Mouse (Mus musculus) kidney, embryonic 15.5 days (tissue): ENCODE measurements around the gene Ell. TPM values are rescaled to one million over a fixed set of nuclear protein-coding genes. Genes with fewer than 3 reads are reported as not detected.

Experiments used
- ATAC-seq: fragments of 200-750 bp; cut with Nextera tagmentation; replicated peaks from 2 replicates; pipeline ENCODE4 v1.8.0; 2017; ENCODE audit warnings: moderate TSS enrichment; ENCODE audit not compliant: low FRiP score
- H3K27ac ChIP-seq: fragments of 300-500 bp; sonication (generic); 2 replicates; pipeline ENCODE4 v1.5.1; 2015; ENCODE audit warnings: mild to moderate bottlenecking, inconsistent platforms
- H3K27me3 ChIP-seq: fragments of 300-500 bp; sonication (generic); 2 replicates; pipeline ENCODE4 v1.6.1; 2015; ENCODE audit warnings: inconsistent platforms
- H3K36me3 ChIP-seq: fragments of 300-500 bp; sonication (generic); 2 replicates; pipeline ENCODE4 v1.6.1; 2015; ENCODE audit warnings: inconsistent platforms
- H3K4me1 ChIP-seq: fragments of 300-500 bp; sonication (generic); 2 replicates; pipeline ENCODE4 v1.6.1; 2015; ENCODE audit warnings: inconsistent platforms
- H3K4me2 ChIP-seq: fragments of 300-500 bp; sonication (generic); 2 replicates; pipeline ENCODE4 v1.6.1; 2015; ENCODE audit warnings: moderate library complexity, mild to moderate bottlenecking, inconsistent platforms
- H3K4me3 ChIP-seq: fragments of 300-500 bp; sonication (generic); replicated peaks from 2 replicates; pipeline ENCODE4 v1.5.1; 2015; ENCODE audit warnings: mild to moderate bottlenecking, inconsistent platforms
- H3K9ac ChIP-seq: fragments of 300-500 bp; sonication (generic); 2 replicates; pipeline ENCODE4 v1.6.1; 2015; ENCODE audit warnings: mild to moderate bottlenecking, inconsistent platforms
- H3K9me3 ChIP-seq: fragments of 300-500 bp; sonication (generic); replicated peaks from 2 replicates; pipeline ENCODE4 v1.6.1; 2016; ENCODE audit warnings: inconsistent platforms
- WGBS: fragments of 180-500 bp; shearing (Covaris S2); methylation state at CpG from one replicate; pipeline ENCODE4 v1.1.7; 2015; ENCODE audit warnings: mixed read lengths; 5-methylcytosine and 5-hydroxymethylcytosine counted together
- polyA plus RNA-seq: library from polyadenylated mRNA; unstranded; fragments of >200 nt; fragmentation: Nextera tagmentation; extraction: Ambion mirVana; gene quantifications from 2 replicates; pipeline ENCODE4 v1.2.1, GENCODE M21; 2015

The Ell gene
- polyA plus RNA-seq, 1 experiment from 2014 or later = 23.8 TPM

DNA sequence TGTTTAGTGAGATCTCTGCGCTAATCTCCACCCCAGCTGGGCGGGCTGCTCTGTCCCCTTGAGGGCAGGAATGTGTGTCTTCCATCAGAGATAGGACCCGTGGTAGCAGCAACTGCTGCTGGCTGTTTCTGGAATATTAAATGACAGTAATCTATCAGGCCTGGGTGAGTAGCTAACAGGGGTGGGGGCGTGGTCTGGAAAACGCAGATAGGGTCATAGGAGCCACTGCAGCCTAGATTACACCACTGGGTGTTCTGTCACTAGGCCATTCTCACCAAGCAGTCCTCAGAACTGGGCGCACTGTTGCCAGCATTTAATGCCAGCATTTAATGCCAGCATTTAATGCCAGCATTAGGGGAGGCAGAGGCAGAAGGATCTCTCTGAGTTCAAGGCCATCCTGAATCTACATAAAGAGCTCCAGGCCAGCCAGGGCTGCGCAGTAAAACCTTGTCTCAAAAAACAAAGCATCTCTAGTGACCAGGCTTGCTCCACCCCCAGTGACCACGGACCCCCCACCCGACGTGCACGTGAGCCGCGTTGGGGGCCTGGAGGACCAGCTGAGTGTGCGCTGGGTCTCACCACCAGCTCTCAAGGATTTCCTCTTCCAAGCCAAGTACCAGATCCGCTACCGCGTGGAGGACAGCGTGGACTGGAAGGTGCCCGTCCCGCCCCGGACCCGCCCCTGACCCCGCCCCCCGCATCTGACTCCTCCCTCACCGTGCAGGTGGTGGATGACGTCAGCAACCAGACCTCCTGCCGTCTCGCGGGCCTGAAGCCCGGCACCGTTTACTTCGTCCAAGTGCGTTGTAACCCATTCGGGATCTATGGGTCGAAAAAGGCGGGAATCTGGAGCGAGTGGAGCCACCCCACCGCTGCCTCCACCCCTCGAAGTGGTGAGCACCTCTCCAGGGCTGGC is 38.6 kb upstream of the Ell start:
- H3K27me3 ChIP-seq = peaks cover 85% of the 10 kb centered on the region

DNA sequence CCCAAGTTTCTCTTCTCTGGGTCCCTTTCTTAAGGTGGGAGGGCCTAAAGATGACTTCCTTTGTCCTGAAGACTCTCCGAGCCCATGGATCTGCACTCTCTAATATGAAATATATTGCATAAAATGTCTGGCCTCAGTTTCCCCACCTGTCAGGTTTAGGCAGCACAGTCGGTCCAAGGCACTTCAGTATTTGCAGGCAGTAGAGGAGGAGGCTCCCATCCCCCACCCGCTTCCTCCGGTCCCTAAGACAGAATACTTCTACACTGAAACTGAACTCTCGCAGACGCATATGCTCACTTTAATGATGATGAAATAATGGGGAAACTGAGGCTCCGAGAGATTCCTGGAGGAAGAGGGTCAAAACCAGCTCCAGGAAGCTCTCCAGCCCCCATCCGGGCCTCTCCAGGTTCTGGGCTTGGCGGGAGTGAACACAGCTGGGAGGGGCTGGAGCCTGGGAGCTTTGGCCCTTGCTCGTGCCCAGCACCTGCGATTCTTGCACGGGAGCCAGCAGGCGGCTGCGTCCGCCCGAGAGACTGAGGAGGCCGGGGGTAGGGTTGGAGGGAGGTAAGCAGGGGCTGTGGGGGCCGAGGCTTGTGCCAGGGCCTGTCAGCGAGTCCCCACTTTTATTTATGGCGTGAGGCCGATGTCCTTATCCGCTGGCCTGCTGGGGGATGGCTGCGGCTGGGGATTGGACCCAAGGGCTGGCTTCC is 37.3 kb upstream of the Ell start:
- H3K4me2 ChIP-seq = peak overlapping the region; percentile 29; the same call in 1 of the 2 replicates
- H3K9me3 ChIP-seq = no peaks in the 10 kb centered on the region
- no peak overlapping the region for H3K27ac ChIP-seq
- peaks cover 3% of the 10 kb centered on the region for H3K36me3 ChIP-seq
- H3K4me1 ChIP-seq = peaks cover 63% of the 10 kb centered on the region
- ATAC-seq = no peak
- H3K9ac ChIP-seq = no peak overlapping the region
- no peak overlapping the region for H3K4me3 ChIP-seq
- H3K27me3 ChIP-seq = peaks cover 72% of the 10 kb centered on the region
- WGBS = 10% methylated on average over 23 of the region's 23 CpGs

More for the DNA sequence above, 38.6 kb upstream of the Ell start:
- Histone ChIP-seq H3K9me3 (no peaks in the 10 kb centered on the region), H3K27ac (no peak overlapping the region), H3K4me1 (peaks cover 58% of the 10 kb centered on the region), H3K36me3 (no peaks in the 10 kb centered on the region), H3K4me2 (peak overlapping the region; percentile 50), H3K9ac (no peak overlapping the region), H3K4me3 (peak overlapping the region; percentile 25)
- no peak for ATAC-seq
- 9% methylated on average over 38 of the region's 39 CpGs for WGBS

DNA sequence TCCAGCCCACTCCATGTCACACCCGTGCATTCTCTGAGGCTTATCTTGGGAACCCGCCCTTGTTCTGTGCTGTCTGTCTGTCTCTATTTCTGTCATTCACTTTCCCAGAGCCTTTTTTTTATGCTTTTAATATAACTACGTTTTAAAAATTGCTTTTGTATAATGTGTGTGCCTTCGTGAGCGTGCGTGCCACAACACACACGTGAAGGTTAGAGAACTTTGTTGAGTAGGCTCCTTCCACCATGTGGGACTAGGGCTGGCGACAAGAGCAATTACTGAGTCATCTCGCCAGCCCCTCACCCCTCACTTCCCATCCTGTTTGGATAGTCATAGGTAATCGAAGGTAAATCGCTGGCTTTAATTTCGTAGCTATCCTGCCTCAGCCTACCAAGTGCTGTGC is 36.7 kb upstream of the Ell start:
- Histone ChIP-seq H3K9me3 (no peaks in the 10 kb centered on the region), H3K27me3 (peaks cover 66% of the 10 kb centered on the region), H3K9ac (no peak overlapping the region), H3K4me3 (no peak overlapping the region), H3K27ac (no peak overlapping the region), H3K4me2 (peak overlapping the region; percentile 29; the same call in 1 of the 2 replicates), H3K36me3 (peaks cover 9% of the 10 kb centered on the region), H3K4me1 (peaks cover 69% of the 10 kb centered on the region)
- no peak for ATAC-seq
- WGBS = 29% methylated on average over 12 of the region's 12 CpGs

DNA sequence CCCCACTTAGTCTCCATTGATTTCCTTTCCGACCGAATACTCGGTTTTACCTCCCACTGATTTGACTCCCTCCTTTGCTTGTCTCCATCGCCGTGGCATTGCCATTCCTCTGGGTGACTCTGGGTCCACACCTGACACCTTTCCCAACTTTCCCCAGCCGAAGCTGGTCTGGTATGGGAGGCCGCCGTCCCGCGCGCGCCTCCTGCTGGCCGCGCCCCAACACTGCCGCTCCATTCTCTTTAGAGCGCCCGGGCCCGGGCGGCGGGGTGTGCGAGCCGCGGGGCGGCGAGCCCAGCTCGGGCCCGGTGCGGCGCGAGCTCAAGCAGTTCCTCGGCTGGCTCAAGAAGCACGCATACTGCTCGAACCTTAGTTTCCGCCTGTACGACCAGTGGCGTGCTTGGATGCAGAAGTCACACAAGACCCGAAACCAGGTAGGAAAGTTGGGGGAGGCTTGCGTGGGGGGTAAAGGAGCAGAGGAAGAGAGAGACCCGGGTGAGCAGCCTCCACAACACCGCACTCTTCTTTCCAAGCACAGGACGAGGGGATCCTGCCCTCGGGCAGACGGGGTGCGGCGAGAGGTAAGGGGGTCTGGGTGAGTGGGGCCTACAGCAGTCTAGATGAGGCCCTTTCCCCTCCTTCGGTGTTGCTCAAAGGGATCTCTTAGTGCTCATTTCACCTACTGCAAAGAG is 36.1 kb upstream of the Ell start:
- Histone ChIP-seq H3K27ac (no peak overlapping the region), H3K4me3 (peak overlapping the region; percentile 5; the same call in 1 of the 2 replicates), H3K9ac (peak overlapping the region; percentile 15; the same call in 1 of the 2 replicates), H3K36me3 (peaks cover 14% of the 10 kb centered on the region), H3K9me3 (no peaks in the 10 kb centered on the region), H3K27me3 (peaks cover 60% of the 10 kb centered on the region), H3K4me1 (peaks cover 73% of the 10 kb centered on the region), H3K4me2 (peak overlapping the region; percentile 20)
- 14% methylated on average over 46 of the region's 46 CpGs for WGBS
- ATAC-seq = peak; percentile 5; the same call in 1 of the 2 replicates

DNA sequence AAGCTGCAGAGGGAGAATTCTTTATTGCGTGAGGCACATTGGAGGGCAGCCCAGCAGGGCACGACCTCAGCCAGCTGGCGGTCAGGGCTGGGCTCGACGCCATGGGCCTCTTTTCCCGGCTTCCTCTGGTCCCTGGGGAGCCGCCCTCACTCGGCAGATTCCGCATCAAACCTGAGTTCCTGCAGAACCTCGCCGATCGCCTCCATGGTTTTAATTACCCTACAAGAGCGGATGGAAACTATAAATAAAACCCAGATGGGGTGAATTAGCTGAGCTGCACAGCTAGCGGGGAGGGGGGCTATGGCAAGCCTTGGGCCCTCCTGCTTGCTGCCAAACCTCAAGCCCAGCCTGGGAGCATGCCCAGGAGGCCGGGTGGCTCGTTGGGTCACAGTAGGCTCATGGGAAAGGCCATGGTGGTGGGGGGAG is 35.0 kb upstream of the Ell start:
- H3K27me3 ChIP-seq = peaks cover 49% of the 10 kb centered on the region
- H3K4me1 ChIP-seq = peaks cover 83% of the 10 kb centered on the region
- no peak overlapping the region for H3K9ac ChIP-seq
- H3K27ac ChIP-seq = no peak overlapping the region
- peaks cover 24% of the 10 kb centered on the region for H3K36me3 ChIP-seq
- H3K4me3 ChIP-seq = no peak overlapping the region
- no peaks in the 10 kb centered on the region for H3K9me3 ChIP-seq
- WGBS = 41% methylated on average over 16 of the region's 16 CpGs
- peak overlapping the region; percentile 90; the same call in 1 of the 2 replicates for H3K4me2 ChIP-seq
- no peak for ATAC-seq

DNA sequence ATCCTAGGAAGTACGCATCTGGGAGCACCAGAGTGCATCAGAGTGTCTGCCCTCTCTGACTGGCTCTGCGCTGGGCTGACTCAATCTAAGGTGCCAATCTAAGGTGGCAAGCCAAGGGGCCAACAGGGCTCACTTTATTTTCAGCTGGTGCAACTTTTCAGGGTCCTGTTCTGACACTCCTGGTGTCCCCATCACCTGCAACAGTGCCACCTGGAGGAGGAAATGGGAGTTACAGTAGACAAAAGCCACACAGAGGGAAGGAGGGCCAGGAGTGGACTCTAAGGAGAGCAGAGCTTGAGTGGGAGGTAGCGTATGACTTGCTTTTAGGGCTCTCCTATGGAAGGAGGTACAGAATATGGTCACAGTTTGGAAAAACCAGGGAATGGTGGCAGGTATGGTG is 34.4 kb upstream of the Ell start:
- no peaks in the 10 kb centered on the region for H3K9me3 ChIP-seq
- peaks cover 43% of the 10 kb centered on the region for H3K27me3 ChIP-seq
- no peak overlapping the region for H3K27ac ChIP-seq
- peak overlapping the region; percentile 90; the same call in 1 of the 2 replicates for H3K4me2 ChIP-seq
- H3K4me1 ChIP-seq = peaks cover 83% of the 10 kb centered on the region
- H3K36me3 ChIP-seq = peaks cover 24% of the 10 kb centered on the region
- no peak overlapping the region for H3K4me3 ChIP-seq
- whole genome bisulfite sequencing = 71% methylated on average over 3 of the region's 3 CpGs
- no peak overlapping the region for H3K9ac ChIP-seq
- no peak for ATAC-seq

DNA sequence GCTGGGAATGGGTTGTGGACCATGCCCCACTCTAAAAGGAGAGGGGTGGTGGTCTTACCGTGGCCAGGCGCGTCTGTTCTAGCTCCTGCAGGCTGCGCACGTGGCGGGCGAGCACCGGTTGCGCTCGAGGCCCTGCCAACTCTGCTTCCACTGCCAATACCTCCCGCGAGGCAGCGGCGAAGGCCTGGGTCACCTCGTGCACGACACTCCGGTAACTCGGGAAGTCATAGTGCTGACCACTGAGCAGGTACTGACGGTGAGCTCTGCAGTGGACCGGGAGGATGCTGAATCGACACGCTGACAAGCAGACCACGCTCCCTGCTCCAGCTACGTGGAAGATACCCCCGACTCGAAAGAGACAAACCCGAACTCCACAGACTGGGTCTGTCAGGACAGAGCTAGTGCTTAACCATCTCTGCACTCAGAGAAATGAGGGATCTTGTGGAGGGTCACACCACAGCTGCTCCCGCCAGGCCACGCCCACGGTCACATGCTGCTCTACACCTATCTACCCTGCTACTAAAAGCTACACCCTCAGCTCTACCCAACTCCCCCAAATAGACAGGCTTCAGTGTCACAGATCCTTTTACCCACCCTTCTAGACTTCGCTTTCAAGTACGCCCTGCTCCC is 33.4 kb upstream of the Ell start:
- peak overlapping the region; percentile 97 for H3K27ac ChIP-seq
- peak; percentile 12; the same call in 1 of the 2 replicates for ATAC-seq
- H3K4me2 ChIP-seq = peak overlapping the region; percentile 90
- peak overlapping the region; percentile 72 for H3K4me3 ChIP-seq
- peak overlapping the region; percentile 82 for H3K9ac ChIP-seq
- H3K36me3 ChIP-seq = peaks cover 24% of the 10 kb centered on the region
- peaks cover 77% of the 10 kb centered on the region for H3K4me1 ChIP-seq
- no peaks in the 10 kb centered on the region for H3K9me3 ChIP-seq
- peaks cover 34% of the 10 kb centered on the region for H3K27me3 ChIP-seq
- 34% methylated on average over 32 of the region's 32 CpGs for WGBS

DNA sequence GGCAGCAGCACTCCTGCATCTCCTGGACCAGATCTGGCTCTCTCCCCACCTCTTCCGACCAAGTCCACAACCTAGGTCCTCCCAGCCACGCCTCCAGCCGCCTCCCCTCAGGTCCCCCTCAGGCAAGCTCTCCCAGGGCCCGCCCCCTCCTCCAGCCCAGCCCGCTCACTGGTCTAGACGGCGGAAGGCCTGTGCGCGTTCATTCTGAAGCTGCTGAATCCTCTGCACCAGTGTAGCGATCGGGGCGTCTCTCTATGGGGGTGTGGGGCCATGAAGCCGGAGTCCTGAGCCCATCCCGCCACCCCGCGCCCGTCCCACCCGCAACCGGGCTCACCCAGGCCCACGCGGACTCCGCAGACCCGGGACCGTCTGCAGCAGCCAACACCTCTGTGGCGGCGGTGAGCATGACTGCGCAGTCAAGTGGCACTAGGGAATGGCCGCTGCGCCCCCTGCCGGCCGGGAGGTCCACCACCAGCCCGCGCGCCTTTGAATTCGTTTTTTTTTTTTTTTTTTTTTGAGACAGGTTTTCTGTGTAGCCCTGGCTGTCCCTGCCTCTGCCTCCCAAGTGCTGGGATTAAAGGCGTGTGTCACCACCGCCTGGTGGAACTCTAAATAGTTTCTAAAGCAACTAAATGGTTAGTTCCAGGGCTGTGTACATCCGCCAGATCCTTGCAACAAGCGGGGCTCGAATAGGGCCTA is 32.8 kb upstream of the Ell start, which contains the start of gene Rex1bd:
Rex1bd (minus strand) TSS at position 425 of the 699 bp plus-strand sequence.
- H3K27me3 ChIP-seq = peaks cover 27% of the 10 kb centered on the region
- H3K4me2 ChIP-seq = peak within 1 kb of the TSS; percentile 90
- peak within 1 kb of the TSS; percentile 82 for H3K9ac ChIP-seq
- peaks cover 76% of the 10 kb centered on the region for H3K4me1 ChIP-seq
- H3K9me3 ChIP-seq = no peaks in the 10 kb centered on the region
- peak within 1 kb of the TSS; percentile 72 for H3K4me3 ChIP-seq
- peaks cover 24% of the 10 kb centered on the region for H3K36me3 ChIP-seq
- WGBS = 2% methylated on average over 40 of the region's 40 CpGs
- H3K27ac ChIP-seq = peak within 1 kb of the TSS; percentile 97
- peak; percentile 89 for ATAC-seq

DNA sequence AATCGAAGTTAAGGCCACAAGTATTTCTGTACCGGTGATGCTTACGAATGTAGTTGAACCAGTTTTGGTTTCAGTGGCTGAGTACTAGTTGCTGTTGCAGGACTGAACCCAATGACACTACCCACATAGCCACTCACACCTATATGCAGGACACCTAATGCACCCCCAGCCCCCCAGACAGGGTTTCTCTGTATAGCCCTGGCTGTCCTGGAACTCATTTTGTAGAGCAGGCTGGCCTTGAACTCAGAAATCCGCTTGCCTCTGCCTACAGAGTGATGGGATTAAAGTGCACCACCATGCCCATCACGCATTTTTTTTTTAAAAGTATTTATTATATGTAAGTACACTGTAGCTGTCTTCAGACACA is 32.2 kb upstream of the Ell start:
- H3K4me1 ChIP-seq = peaks cover 76% of the 10 kb centered on the region
- no peak for ATAC-seq

DNA sequence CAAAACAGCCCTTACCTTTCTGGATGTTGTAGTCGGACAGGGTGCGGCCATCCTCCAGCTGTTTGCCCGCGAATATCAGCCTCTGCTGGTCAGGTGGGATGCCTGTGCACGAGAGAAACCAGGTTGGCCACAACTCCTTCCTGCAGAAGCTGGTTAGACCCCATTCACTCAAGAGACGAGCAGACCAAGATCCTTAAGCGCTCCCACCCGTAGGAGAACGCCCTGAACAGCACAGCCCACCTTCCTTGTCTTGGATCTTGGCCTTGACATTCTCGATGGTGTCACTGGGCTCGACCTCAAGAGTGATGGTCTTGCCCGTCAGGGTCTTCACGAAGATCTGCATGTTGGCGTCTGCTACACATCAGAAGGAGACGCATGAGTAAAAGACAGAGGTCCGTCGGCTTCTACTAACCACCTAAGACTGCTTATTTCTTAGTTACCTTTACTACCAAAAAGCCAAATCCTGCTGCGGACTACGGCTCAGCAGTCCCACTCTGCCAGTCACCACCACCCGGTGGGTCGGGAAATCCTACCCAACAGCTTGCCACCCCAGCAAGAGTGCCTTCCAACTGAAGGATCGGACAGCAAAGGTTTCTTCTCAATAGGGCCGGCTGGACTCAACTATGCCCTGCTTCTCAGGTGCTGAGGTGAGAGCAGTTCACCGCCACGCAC is 29.8 kb upstream of the Ell start:
- no peak for ATAC-seq
- Histone ChIP-seq H3K27ac (peak overlapping the region; percentile 97), H3K4me1 (peaks cover 52% of the 10 kb centered on the region), H3K27me3 (no peaks in the 10 kb centered on the region), H3K9me3 (no peaks in the 10 kb centered on the region), H3K36me3 (peaks cover 41% of the 10 kb centered on the region), H3K9ac (peak overlapping the region; percentile 99), H3K4me2 (peak overlapping the region; percentile 80), H3K4me3 (peak overlapping the region; percentile 90)
- 10% methylated on average over 25 of the region's 25 CpGs for WGBS

More for the DNA sequence above, 32.2 kb upstream of the Ell start:
- H3K9me3 ChIP-seq = no peaks in the 10 kb centered on the region
- H3K36me3 ChIP-seq = peaks cover 24% of the 10 kb centered on the region
- H3K27me3 ChIP-seq = peaks cover 22% of the 10 kb centered on the region
- peak overlapping the region; percentile 72 for H3K4me3 ChIP-seq
- peak overlapping the region; percentile 97 for H3K27ac ChIP-seq
- H3K4me2 ChIP-seq = no peak overlapping the region; the same call in 1 of the 2 replicates
- 68% methylated on average over 5 of the region's 5 CpGs for WGBS
- no peak overlapping the region for H3K9ac ChIP-seq
